Mouse (Mus musculus) olfactory bulb, adult 2 months (tissue): ENCODE measurements around the gene Wsb2.

Experiments
- CTCF ChIP-seq: fragments of 200-500 bp; IDR thresholded peaks from 2 replicates; pipeline ENCODE4 v1.5.1; 2012; ENCODE audit warnings: low read depth, mild to moderate bottlenecking, low read length, moderate library complexity; ENCODE audit not compliant: insufficient read depth
- POLR2A ChIP-seq: fragments of 200-500 bp; IDR thresholded peaks from 2 replicates; pipeline ENCODE4 v1.6.1; 2012; ENCODE audit warnings: mild to moderate bottlenecking, low read depth, low read length, moderate library complexity; ENCODE audit not compliant: insufficient read depth

GRCm38 (mm10) chr5:117337999-117338398 is 19.1 kb upstream of the Wsb2 start:
- TF ChIP-seq POLR2A, result no peak
- no peak for TF ChIP-seq CTCF
